Mouse (Mus musculus): Measurements from ENCODE around the gene Gm37419. TPM values are rescaled to one million over a fixed set of nuclear protein-coding genes. Genes with fewer than 3 reads are reported as not detected.

Gene Gm37419
- polyA plus RNA-seq (2015; fragmentation: Nextera tagmentation; extraction: Ambion mirVana): not detected in 2 replicates

DNA sequence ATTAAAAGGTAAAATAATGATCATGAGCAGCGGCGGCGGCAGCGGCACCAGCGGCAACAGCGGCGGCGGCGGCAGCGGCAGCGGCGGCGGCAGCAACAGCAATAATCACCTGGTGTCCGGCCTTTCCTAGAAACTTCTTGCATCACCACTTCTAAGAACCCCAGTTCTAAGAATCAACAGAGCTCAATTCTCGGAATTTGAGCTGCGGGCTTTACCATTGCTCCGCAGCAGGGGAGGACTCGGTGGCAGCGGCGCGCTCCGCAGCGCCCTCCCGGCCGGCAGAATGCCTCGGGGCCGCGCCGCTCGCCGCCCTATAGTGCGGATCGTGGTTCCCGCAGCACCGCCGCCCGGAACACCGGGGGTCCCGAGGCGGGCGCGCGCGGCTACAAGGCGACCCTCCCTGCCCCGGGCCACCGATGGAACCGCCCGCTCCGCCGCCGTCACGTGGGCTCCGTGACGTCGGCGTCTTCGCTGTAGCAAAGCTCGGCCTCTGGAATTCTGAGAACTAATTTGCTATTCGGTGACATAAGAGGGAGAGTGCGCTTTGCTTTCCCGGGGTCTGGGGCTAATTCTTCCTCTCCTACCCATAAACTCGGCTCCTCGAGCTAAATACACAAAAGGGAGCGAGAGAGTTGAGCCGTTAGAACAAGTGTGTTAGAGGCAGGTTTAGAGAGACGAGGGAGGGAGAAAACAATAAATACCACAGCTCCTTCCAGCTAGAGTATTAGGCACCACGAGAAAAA is at the start of gene Gm37419, which contains the start of gene Bcl6:
Gm37419 (plus strand) TSS at position 17 of the 743 bp plus-strand sequence.
Bcl6 (minus strand) TSS at position 387 of the 743 bp plus-strand sequence.
- peak within 1 kb of the TSS; percentile 98 for H3K27ac ChIP-seq
- H3K36me3 ChIP-seq: no peaks in the 10 kb centered on the region
- WGBS: under 1% methylated on average over 68 of the region's 68 CpGs
- H3K9ac ChIP-seq: peak within 1 kb of the TSS; percentile 89
- H3K27me3 ChIP-seq: peaks cover 3% of the 10 kb centered on the region; the same call in 1 of the 2 replicates
- H3K4me2 ChIP-seq: peak within 1 kb of the TSS; percentile 92
- peaks cover 54% of the 10 kb centered on the region for H3K4me1 ChIP-seq
- ATAC-seq (ENCODE audit: insufficient number of reproducible peaks, insufficient read depth, low FRiP score, low TSS enrichment, low read depth): peak; percentile 81
- peak within 1 kb of the TSS; percentile 75 for H3K4me3 ChIP-seq
- no peaks in the 10 kb centered on the region for H3K9me3 ChIP-seq

DNA sequence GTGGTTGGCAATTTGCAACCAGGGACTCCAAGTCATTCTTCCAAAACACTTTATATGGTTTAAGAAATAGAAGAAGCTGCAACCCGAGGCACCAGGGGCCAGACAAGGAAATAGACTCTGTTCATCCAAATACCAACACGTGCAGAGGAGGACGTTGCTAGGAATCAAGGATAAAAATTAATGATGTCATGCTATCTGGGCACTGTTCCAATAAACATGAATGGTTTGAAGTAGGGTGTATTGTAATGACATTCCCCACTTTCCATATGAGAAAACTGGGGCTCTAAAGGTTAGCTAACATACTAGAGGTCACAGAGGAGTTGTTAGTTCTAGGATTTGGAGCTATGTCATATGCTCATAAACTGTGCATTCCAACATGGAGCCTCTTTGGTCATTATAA is 43.5 kb upstream of the Gm37419 start:
- Histone ChIP-seq H3K27ac (no peak overlapping the region), H3K4me2 (no peak overlapping the region), H3K9ac (no peak overlapping the region), H3K27me3 (no peaks in the 10 kb centered on the region), H3K4me1 (no peaks in the 10 kb centered on the region), H3K9me3 (no peaks in the 10 kb centered on the region), H3K36me3 (no peaks in the 10 kb centered on the region), H3K4me3 (no peak overlapping the region)
- WGBS: 47% methylated on average over 3 of the region's 3 CpGs
- no peak for ATAC-seq (ENCODE audit: insufficient number of reproducible peaks, insufficient read depth, low FRiP score, low TSS enrichment, low read depth)

GRCm38 (mm10) chr16:23947654-23948053 is 40.6 kb upstream of the Gm37419 start:
- ATAC-seq (ENCODE audit: insufficient number of reproducible peaks, insufficient read depth, low FRiP score, low TSS enrichment, low read depth): no peak
- Histone ChIP-seq H3K27ac (no peak overlapping the region), H3K4me1 (no peaks in the 10 kb centered on the region), H3K4me2 (no peak overlapping the region), H3K9ac (no peak overlapping the region), H3K4me3 (no peak overlapping the region), H3K9me3 (no peaks in the 10 kb centered on the region), H3K27me3 (no peaks in the 10 kb centered on the region), H3K36me3 (no peaks in the 10 kb centered on the region)
- 89% methylated on average over 6 of the region's 6 CpGs for WGBS

GRCm38 (mm10) chr16:23952101-23952727 is 36.1 kb upstream of the Gm37419 start:
- Histone ChIP-seq H3K4me3 (no peak overlapping the region), H3K36me3 (no peaks in the 10 kb centered on the region), H3K27me3 (no peaks in the 10 kb centered on the region), H3K4me1 (0 out of 2 replicates have a peak, but pooled peaks cover 5% of the 10 kb centered on the region), H3K9ac (no peak overlapping the region), H3K27ac (no peak overlapping the region), H3K9me3 (no peaks in the 10 kb centered on the region), H3K4me2 (no peak overlapping the region)
- 0 out of 2 replicates have a peak, but pooled peaks have one; percentile 41 for ATAC-seq (ENCODE audit: insufficient number of reproducible peaks, insufficient read depth, low FRiP score, low TSS enrichment, low read depth)
- WGBS: 80% methylated on average over 4 of the region's 4 CpGs

GRCm38 (mm10) chr16:23953189-23953958 is 34.9 kb upstream of the Gm37419 start:
- no peaks in the 10 kb centered on the region for H3K27me3 ChIP-seq
- no peak overlapping the region for H3K27ac ChIP-seq
- H3K4me2 ChIP-seq: no peak overlapping the region
- H3K9me3 ChIP-seq: no peaks in the 10 kb centered on the region
- no peak overlapping the region for H3K9ac ChIP-seq
- 0 out of 2 replicates have a peak, but pooled peaks cover 5% of the 10 kb centered on the region for H3K4me1 ChIP-seq
- no peak overlapping the region for H3K4me3 ChIP-seq
- H3K36me3 ChIP-seq: no peaks in the 10 kb centered on the region
- WGBS: 45% methylated on average over 11 of the region's 11 CpGs
- ATAC-seq (ENCODE audit: insufficient number of reproducible peaks, insufficient read depth, low FRiP score, low TSS enrichment, low read depth): no peak

- WGBS: 0% methylated on average over 1 of the region's 1 CpGs
- no peak overlapping the region for H3K27ac ChIP-seq
- no peaks in the 10 kb centered on the region for H3K36me3 ChIP-seq
- H3K4me2 ChIP-seq: no peak overlapping the region
- H3K9ac ChIP-seq: no peak overlapping the region
- no peak overlapping the region for H3K4me3 ChIP-seq
- H3K27me3 ChIP-seq: no peaks in the 10 kb centered on the region
- 0 out of 2 replicates have a peak, but pooled peaks cover 5% of the 10 kb centered on the region for H3K4me1 ChIP-seq
- ATAC-seq (ENCODE audit: insufficient number of reproducible peaks, insufficient read depth, low FRiP score, low TSS enrichment, low read depth): no peak
- H3K9me3 ChIP-seq: no peaks in the 10 kb centered on the region
Observed at GRCm38 (mm10) chr16:23953959-23954260, 34.4 kb upstream of the Gm37419 start.

- no peak overlapping the region for H3K27ac ChIP-seq
- no peaks in the 10 kb centered on the region for H3K36me3 ChIP-seq
- H3K9ac ChIP-seq: no peak overlapping the region
- no peaks in the 10 kb centered on the region; the same call in 1 of the 2 replicates for H3K9me3 ChIP-seq
- no peak overlapping the region for H3K4me3 ChIP-seq
- H3K4me2 ChIP-seq: no peak overlapping the region
- peaks cover 4% of the 10 kb centered on the region for H3K4me1 ChIP-seq
- no peak for ATAC-seq (ENCODE audit: insufficient number of reproducible peaks, insufficient read depth, low FRiP score, low TSS enrichment, low read depth)
- H3K27me3 ChIP-seq: no peaks in the 10 kb centered on the region
Observed at GRCm38 (mm10) chr16:23958938-23959337, 29.3 kb upstream of the Gm37419 start.

GRCm38 (mm10) chr16:23962401-23962800 is 25.9 kb upstream of the Gm37419 start:
- 88% methylated on average over 2 of the region's 2 CpGs for WGBS
- no peaks in the 10 kb centered on the region for H3K27me3 ChIP-seq

DNA sequence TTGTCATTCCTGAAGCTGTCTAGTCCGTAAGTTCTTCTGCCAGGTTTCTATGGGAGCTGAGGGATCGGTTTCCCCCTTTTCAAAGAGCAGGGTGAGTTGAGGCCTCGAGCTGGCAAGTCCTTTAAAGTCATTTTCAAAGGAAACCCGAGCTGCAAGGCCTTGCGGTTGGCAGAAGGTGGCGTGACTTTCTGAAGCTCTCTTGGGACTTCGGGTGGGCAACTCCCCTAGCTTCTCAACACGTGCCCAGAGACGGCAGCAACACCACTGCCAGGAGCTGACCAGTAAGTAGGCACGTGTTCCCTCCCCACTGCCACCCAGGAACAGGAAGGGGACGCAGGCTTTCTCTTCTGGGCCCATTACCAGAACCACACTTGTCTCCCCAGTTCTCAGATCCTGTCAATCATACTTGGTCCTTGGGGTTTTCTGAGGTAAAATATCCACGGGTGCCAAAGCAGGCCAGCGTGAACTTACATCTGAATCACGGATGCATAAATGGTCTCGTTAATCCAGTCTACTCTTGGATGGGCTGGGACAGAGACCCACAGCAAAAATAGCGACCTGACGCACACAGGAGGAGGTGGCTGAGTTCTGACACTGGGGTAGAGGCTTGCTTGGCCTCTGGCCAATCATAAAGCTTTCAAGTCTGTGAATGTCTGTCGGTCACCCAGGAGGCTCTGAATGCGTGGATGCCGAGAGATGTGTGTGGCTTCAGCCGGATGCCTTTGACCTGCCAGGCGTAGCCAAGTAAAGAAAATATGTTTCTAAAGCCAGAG is 24.2 kb upstream of the Gm37419 start:
- Histone ChIP-seq H3K36me3 (peaks cover 19% of the 10 kb centered on the region), H3K9me3 (no peaks in the 10 kb centered on the region; the same call in 1 of the 2 replicates), H3K4me2 (no peak overlapping the region), H3K4me3 (no peak overlapping the region), H3K4me1 (peaks cover 20% of the 10 kb centered on the region), H3K27ac (no peak overlapping the region), H3K9ac (no peak overlapping the region), H3K27me3 (no peaks in the 10 kb centered on the region)
- WGBS: 57% methylated on average over 22 of the region's 22 CpGs
- no peak for ATAC-seq (ENCODE audit: insufficient number of reproducible peaks, insufficient read depth, low FRiP score, low TSS enrichment, low read depth)

More at GRCm38 (mm10) chr16:23962401-23962800, 25.9 kb upstream of the Gm37419 start:
- H3K4me2 ChIP-seq: no peak overlapping the region
- H3K4me3 ChIP-seq: no peak overlapping the region
- H3K4me1 ChIP-seq: peaks cover 14% of the 10 kb centered on the region
- ATAC-seq (ENCODE audit: insufficient number of reproducible peaks, insufficient read depth, low FRiP score, low TSS enrichment, low read depth): no peak
- H3K27ac ChIP-seq: no peak overlapping the region
- no peak overlapping the region for H3K9ac ChIP-seq
- H3K9me3 ChIP-seq: no peaks in the 10 kb centered on the region; the same call in 1 of the 2 replicates
- peaks cover 7% of the 10 kb centered on the region for H3K36me3 ChIP-seq

- Histone ChIP-seq H3K4me3 (no peak overlapping the region), H3K4me1 (peaks cover 28% of the 10 kb centered on the region), H3K9ac (no peak overlapping the region), H3K27ac (no peak overlapping the region), H3K36me3 (peaks cover 19% of the 10 kb centered on the region), H3K4me2 (no peak overlapping the region), H3K9me3 (no peaks in the 10 kb centered on the region; the same call in 1 of the 2 replicates), H3K27me3 (no peaks in the 10 kb centered on the region)
- WGBS: 59% methylated on average over 14 of the region's 14 CpGs
- ATAC-seq (ENCODE audit: insufficient number of reproducible peaks, insufficient read depth, low FRiP score, low TSS enrichment, low read depth): no peak
Observed at GRCm38 (mm10) chr16:23964706-23965367, 23.4 kb upstream of the Gm37419 start.
